Mouse (Mus musculus) embryonic fibroblast, embryonic 13.5 days (primary cell): ENCODE measurements around the gene Adamts18.

Experiments used
- CTCF ChIP-seq: IDR thresholded peaks from 2 replicates; pipeline ENCODE4 v1.5.1; 2011; ENCODE audit warnings: mild to moderate bottlenecking, control low read depth, low read length, moderate library complexity, borderline replicate concordance; ENCODE audit not compliant: insufficient read depth
- POLR2A ChIP-seq: IDR thresholded peaks from 2 replicates; pipeline ENCODE4 v1.6.1; 2011; ENCODE audit warnings: low read depth, mild to moderate bottlenecking, control low read depth, low read length, moderate library complexity

- TF ChIP-seq CTCF (no peak), POLR2A (no peak)
These were observed 27.5 kb downstream of the Adamts18 start for GRCm38 (mm10) chr8:113820983-113821587.
